Mouse (Mus musculus): Measurements from ENCODE around the gene Rassf5.

Rassf5 gene

DNA sequence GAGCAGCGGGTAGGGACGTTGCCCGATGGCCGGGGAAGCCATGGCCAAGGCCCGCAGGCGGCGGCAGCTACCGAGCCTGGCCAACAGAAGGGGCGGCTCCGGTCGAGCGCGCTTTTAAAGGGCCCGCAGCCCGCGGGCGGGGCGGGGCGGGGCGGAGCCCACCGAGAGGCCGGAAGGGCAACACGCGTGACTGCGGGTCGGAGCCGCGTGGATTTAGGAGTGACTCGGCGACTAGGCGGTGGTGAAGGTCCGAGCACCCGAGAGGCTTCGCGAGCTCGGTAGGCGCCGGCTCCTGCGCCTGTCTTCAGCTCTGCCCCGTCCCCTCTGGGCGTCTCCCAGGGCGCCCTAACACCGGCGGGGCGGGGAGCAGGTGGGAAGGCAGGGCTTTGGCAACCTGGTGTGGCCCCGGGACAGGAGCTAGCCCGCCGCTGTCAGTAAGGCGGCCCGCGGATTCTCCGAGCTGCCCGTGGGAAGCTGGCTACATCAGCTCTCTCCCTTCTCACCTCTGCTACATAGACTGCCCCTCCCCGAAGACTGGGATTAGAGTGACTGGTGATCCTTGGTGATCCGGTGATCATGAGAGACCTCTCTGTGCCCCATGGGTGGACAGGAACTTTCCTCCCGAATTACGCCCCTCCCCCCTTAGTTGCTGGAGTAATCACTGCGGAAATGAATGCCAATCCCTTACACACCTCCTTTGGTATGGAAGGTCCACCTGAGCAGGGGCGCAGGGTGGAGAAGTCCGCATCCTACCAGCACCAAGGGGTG, at the start of gene Rassf5:
Rassf5 (minus strand) TSS at position 170 of the 768 bp plus-strand sequence.
- DNase-seq (ENCODE audit: low spot score): no peak

DNA sequence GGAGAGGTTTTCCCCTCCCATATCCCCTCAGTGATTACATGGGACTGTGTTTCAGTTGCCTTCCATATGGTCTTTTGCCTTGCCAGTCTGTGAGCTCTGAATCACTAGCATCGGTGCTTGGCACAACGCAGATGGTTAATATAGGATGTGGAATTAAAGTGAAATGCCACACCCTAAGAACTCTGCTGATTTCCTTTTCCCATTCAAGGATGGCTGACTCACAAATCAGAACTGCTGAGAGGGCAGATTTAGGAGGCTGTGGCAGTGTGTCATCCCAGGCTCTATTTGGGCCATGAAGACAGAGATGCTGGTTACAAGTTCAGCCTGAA, 48.8 kb upstream of the Rassf5 start:
- no peak for DNase-seq (ENCODE audit: low spot score)

DNA sequence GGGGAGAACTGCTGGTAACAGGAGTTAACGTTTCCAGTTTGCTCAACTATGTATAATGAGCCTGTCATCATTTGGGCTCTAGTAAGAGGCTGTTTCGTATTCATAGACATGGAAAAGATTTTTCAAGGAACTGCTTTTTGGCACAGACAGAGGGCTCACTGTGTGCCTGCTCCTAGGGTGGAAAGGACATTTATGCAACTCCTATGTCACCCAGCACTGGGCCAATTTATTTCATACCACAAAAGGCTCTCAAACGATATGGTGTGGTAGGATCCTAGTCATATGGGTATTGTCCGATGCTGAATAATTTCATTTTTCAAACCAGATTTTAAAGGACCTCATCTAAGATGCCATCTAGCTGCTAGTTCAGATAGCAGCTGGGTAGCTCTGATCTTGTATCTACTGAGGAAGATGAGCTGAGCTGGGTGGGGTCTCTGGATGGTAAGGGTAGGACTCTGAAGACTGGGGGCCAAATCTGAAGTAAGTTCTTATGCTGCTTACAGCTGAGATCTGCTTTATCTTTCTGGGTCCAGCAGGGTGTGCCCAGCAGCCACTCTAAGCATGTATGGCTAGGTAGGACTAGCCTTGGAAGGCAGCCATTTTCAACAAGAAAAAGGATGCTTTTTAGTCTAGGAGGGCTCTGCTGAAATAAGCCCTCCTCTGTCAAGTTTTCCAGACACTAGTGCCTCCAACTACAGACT, 48.3 kb upstream of the Rassf5 start:
- no peak for DNase-seq (ENCODE audit: low spot score)

DNA sequence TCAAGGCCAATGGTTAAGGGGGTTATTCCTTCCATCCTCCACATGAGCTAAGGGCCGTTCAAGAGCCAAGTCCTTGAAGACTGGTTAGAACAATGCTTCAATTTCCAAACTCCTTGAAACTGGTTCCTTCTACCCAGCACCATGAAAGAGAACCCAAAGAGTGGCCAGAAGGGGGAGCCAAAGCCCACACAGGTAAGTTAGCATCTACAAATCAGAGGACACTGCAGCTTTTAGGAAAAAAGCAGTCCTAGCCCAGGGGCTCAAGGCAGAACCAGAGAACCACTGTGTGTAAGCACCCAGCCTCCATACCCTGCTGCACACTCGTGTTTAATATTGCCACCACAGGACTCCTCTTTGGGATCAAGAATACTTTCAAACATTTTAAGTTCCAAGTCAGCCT, 45.6 kb upstream of the Rassf5 start:
- DNase-seq (ENCODE audit: low spot score): peak; percentile 55

DNA sequence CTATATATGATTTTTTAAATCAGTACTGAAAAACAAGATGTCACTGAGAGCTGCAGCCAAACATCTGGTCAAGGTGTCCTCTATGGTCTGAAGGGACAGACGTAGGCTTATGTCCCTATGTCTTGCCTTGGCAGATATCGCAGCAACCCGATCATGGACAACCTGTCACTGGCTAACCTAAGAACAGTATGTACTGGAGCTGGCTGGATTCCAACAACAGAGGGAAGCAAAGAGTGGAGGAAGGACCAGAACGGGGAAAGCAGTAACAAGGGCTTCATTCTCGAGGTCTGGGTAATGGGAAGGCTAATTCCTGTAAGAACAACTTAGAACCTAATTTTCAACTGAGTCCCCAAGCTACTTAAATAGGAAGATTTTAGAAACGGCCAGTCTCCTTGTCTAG, 43.9 kb upstream of the Rassf5 start:
- DNase-seq (ENCODE audit: low spot score): no peak

DNA sequence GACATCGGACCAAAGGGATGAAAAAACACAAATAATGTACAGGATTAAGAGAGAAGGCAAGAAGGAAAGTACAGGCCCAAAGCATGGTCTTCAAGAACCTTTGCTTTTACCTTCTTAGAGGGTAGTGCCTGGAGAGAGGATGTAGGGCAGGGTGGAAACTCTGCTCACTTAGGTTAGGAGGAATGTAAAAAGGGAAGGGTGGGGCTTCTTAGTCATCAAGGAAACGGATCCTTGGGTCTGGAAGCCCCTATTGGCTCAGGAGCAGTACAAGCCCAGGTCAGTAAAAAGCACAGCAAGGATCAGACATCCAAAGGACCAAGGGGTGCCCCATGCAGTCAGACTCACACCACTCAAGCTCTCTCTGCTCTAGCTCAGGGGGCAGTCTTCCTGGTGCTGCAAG, 42.2 kb upstream of the Rassf5 start:
- DNase-seq (ENCODE audit: low spot score): no peak

DNA sequence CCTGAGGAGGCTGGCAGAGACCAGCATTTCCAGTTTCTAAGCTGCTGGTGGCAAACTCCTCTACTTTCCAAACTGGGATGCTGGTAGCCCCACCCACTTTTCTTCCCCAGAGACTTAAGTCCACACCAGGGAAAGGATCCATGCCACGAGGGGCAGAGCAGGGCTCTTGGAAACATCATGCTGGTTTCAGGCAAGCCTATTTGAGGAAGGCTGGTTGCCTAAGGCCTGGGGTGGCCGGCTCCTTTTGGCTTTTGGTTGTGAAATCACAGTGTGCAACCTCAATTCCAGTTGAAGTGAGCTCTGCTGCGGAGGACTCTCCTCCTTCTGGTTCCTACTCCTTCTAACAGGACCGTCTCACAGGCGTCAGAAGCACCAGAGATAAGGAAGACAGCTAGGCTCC, 41.7 kb upstream of the Rassf5 start:
- DNase-seq (ENCODE audit: low spot score): no peak

DNA sequence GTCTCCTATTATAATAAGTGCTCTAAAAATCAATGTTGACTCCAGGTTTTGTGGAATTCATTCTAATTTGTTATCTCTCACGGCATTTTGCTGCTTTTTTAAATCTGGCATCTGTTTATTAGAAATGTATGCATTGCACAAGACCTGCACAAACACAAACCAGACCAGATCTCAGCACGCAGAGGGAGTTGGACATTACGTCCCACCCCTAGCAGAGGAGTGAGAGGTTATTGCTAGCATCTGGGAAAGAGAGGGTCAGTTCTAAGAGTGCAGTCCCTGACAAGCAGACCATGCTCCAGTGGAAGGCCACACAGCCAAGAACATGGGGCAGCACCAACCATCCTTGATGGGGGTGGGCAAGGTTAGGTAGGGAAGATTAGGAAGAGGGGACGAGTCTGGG, 39.6 kb upstream of the Rassf5 start:
- DNase-seq (ENCODE audit: low spot score): no peak

DNA sequence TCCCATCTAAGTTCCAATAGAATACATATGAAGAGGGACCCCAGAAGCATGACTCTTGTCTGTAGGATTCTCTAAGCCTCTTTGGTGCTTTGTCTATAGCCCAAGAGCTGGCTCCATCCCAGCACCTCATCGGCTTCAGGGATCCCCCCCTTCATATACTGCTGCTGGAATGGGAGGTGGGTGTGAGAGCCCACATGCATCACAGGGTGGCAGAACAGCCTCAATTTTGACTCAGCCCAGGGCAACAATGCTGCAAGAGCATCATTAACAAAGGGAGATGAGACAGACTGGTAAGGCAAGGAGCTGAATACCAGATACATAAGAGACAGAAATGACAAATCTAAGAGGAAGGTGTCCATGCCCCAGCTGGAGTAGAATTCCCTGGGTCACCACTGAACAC, 39.1 kb upstream of the Rassf5 start:
- no peak for DNase-seq (ENCODE audit: low spot score)

DNA sequence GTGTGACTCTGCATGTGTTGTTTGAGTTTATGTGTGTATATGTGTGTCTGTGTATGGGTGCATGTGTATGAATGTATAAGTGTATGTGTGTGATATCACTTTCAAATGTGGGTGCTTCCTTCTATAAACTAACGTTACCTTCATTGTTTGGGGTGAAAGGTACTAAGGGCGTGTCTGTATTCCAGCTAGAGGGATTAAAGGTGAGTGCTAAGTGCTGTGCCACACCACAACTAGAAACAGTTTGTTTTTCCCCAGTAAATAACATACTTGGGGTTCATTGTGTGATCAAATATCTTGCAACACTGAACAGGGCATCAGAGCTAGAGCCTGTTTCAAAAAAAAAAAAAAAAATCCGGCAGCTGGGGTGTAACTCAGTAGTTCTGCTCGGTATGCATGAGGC, 36.7 kb upstream of the Rassf5 start:
- no peak for DNase-seq (ENCODE audit: low spot score)

DNA sequence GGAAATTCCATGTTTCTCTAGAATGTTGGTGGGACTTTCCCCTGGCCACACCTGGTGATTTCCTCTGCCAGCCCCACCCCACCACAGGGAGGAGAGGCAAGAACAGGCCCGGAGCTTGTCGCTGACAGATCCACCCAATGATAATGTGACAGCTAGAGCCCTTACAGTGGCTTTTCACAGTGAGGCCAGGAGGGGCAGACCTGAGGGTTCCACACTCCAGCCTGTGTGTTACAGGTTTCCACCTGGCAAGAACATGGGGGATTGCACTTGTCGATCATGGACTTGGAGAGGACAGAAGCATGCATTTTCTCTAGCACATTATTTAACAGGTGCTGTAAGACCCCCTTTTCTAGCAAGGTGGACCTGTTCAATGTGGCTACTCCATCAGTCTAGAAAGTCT, 35.2 kb upstream of the Rassf5 start:
- DNase-seq (ENCODE audit: low spot score): no peak

DNA sequence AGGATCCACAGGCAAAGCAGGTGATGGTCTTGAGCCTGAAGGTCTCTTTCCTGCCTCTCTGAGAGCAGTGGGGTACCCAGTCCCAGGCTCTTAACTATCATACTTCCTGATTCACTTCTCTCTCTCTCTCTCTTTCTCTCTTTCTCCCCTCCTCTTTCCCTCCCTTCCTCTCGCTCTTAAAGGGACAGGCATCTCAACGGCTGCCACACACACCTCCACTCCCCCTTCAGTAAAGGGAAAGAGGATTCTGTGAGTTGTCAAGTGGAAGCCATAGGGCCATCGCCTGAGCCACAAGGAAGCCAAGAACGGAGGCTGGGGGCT, 34.4 kb upstream of the Rassf5 start, which contains the start of gene Ikbke:
Ikbke (minus strand) TSS at position 151 of the 321 bp plus-strand sequence.
- DNase-seq (ENCODE audit: low spot score): no peak

DNA sequence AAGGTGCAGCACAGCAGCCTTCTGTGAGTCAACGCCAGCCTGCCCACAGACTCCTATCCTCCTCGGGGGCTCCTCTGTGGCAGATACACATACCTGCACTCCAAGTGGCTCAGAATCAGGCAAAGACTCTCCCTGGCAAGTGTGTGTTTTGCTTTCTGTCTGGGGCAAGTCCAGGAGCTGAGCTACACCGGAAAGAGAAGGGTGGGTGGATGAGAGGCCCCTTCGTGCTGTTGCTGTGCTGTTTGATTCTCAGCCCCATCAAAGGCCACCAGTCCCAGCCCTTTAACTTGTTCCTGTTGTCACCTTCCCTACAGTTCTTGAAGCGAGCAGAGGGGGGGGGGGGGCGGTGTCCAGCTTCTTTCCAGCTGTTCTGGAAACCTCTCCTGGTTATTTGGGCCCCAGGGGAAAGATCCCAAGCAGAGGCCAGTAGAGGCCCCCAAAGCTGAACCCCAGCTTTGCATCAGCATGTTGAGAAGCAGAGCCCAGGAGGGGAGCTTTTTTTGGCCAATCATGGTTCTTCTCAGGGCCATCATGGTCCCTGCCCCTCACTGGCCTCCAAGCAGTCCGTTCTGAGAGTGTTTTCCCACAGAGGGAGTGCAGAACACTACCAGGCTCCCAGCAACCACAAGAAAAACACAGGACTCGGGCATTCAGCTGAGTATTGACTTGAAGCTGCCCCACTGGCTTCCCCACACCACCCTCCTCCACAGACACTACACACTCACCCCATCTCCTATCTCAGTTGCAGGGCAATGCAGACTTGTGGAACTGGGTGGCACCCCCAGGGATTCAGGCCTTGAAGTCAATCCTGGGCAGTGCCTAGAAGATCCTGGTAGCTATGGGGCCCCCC, 33.8 kb upstream of the Rassf5 start:
- no peak for DNase-seq (ENCODE audit: low spot score)

DNA sequence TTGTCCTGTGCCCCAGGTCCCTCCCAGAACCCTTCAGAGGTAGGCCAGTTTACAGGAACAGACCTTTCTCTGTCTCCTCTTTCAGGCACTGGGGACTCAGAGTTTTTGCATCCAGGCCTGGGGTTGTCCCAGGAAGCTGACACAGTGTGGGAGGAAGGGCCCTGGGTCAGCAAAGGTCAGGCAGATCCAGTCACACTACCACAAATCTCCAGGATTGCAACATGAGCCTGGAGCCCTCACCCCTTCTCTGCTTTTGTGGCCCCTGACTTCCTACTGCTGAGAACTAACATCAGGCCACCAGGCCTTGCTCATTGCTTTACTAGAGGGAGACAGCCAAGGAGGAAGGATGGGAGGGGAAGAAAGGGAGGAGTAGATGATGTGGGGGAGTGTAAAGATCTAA, 31.8 kb upstream of the Rassf5 start:
- DNase-seq (ENCODE audit: low spot score): no peak

DNA sequence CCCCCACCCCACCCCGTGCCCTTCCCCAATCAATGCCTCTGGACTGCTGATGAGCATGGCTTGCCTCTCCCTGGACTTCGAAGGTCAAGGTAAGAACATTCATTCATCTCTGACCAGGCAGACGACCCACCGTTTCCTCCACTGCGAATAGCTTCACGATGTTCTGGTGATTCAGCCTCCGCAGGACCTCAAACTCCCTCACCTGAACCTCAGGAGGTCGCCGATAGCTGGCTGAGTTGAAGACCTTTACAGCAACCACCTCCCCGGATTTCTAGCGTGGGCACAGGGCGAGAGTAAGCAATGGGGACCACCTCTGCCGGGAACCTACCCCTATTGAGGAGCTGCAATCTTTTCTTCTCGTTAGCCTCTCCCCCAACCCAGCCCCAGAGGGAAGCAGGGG, 30.5 kb upstream of the Rassf5 start:
- DNase-seq (ENCODE audit: low spot score): no peak

DNA sequence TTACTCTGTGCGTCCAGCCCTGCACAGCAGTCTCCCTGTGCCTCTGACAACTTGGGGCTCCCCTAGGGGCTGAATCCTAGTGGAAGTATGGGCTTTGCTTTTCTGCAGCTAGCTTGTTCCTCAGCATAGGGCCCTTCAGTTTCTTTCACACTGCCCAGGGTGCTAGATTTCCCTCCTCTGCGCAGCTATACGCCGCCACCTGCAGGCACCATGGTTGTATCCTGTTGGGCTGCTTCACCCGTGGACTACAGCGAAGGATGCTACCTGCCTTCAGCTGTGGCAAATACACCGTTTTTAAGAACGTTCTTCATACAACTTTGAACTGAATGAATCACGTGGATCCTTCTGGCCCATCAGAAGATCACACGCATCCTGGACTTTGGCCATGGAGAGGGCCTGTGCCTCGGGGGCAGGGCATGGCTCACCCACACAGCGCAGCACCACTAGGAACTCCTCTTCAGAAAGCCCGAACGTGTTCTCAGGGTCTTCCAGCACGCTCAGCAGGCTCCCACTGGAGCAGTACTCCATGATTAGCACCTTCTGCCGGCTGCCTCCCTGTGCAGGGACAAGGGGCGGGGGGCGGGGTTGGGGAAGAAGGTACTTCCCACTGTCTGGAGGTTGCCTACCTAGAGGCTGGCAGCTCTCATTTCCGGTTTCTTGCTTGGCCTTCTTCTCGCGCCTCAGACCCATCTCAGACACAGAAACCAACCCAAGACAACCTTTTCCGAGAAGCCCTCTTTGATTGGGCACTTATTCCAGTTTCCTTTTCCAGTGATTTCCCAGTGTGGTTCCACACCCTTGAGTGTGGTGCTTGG, 29.9 kb upstream of the Rassf5 start:
- no peak for DNase-seq (ENCODE audit: low spot score)

DNA sequence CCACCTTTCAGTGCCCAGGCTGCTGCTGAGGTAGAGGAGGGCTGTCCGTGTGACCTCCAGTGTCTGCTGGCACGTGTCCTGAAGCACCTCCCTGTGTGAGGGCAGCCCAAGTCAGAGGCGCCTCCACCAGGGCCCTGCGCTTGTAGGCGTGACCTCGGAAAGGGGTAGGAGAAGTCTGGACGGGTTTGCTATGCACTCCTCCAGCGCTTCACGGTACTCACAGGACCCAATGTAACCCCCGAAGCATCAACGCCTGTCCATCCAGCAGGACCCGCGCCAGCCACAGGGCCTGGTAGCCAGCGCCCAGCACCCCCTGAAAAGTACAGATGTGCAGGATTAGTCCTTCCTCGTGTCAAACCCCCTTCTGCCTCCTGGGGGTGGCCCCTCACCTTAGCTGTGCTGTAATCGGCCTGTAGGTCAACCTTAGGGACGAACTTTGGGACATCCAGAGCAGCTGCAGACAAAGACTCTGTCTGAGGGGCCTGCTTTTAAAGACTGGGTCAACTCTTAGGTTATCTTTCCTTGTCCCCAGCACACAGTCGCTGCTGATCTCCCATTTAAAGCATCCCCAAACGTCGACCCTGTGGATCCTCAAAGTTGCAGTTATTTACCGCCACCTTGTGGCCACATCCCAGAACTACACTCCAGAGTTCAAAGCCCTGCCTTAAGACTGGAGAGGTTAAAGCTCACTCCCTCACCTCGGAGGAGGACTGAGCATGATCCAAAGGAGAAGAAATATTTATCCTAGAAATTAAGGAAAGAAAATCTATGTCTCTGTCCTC, 24.9 kb upstream of the Rassf5 start:
- peak; percentile 64 for DNase-seq (ENCODE audit: low spot score)

DNA sequence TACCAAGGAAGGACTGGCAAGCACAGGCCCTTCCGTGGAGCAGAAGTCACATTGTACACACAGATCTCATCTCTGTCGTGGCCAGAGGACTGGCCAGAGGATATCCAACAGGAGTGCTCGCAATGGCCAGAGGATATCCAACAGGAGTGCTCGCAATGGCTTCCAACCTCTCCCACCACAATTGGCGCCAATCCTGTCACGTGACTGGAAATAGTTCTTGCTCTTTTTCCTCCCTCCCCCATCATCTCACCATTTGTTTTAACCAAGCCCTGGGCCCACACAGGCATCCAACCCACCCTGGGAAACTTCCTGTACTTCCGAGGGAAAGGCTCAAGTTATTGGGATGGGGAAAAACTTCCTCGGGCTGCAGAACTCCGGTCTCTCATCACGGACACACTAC, 23.7 kb upstream of the Rassf5 start:
- no peak for DNase-seq (ENCODE audit: low spot score)

DNA sequence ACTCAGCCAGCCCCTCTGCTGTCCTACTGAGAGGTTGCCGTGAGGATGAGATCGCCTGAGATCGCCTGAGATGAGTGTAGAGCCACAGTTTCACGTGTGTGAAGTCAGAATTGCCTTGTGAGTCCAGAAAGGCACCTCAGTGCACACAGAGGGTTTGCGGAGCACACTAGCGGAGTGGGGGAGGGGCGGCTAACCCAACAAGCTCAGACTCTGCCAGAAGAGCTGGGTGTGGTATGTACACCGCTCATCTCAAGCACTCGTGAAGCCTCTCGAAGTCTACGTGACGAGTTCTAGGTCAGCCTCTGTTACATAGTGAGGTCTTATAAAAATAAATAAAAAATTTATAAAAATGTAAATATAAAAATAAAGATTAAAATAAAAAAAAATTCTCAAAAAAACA, 18.8 kb upstream of the Rassf5 start:
- no peak for DNase-seq (ENCODE audit: low spot score)

DNA sequence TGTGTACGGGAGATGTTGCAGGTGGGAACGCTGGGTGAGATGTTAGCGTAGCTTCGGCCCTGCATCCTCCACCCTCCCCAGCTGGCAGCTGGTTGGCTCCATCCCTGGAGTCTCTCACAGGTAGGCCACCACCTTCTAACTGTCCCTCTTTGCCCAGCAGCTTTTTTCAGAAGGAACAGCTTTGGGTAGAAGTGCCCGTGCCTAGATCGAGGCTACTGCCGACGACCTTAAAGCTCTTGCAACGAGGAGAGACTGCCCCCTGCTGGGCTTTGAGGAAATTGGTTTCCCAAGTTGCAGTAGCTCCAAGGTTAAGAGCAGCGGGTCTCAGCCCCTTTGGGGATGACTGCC, 15.2 kb upstream of the Rassf5 start:
- peak; percentile 52 for DNase-seq (ENCODE audit: low spot score)

DNA sequence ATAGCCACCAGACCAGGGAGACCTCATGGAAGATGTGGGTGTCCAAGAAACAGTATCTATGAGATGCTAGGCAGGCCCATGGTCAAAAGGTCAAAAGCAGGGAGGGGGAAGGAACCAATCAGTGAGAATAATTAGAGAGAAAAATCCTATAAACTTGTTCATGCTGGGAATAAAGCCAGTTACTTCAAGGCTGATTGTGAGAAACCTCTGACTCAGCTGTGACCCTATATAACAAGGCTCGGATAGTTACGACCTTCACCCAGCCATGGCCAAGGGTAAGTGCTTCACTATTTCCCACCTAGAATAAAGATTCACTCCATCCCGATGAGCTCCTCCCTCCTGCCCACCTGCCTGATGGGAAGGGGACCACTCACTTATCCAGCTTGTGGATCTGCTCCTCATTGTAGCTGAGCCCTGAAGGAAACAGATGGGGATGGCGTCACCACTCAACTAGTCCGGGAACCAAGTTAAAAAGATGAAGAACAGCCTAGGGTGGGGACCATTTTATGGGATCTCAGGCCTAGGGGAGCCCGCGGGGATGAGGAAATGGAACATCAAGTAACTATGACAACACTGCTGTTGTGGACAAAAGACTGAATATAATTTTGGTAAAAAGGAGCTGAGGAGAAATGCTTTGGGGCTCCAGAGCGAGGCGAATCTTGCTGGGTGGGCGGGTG, 14.7 kb upstream of the Rassf5 start:
- no peak for DNase-seq (ENCODE audit: low spot score)

All from c-Kit-positive CD71-positive TER-119-positive erythroid progenitor cells, embryonic 14.5 days (primary cell).